Mouse (Mus musculus) ES-E14 (cell line): Measurements from ENCODE around the gene Yy1. TPM values are rescaled to one million over a fixed set of nuclear protein-coding genes. Genes with fewer than 3 reads are reported as not detected.

Experiments
- DNase-seq: peaks from one replicate; pipeline ENCODE4 v3.0.0-alpha.2; 2013; ENCODE audit warnings: low read depth, low spot score
- H3K27ac ChIP-seq: 2 replicates; pipeline ENCODE4 v1.5.1; 2012; ENCODE audit warnings: low read depth, mild to moderate bottlenecking, low read length, moderate library complexity, mixed read lengths; ENCODE audit not compliant: poor library complexity, insufficient read depth, severe bottlenecking
- H3K36me3 ChIP-seq: 2 replicates; pipeline ENCODE4 v1.6.1; 2012; ENCODE audit warnings: mild to moderate bottlenecking, low read length, moderate library complexity, mixed read lengths; ENCODE audit not compliant: control insufficient read depth, poor library complexity, insufficient read depth, severe bottlenecking
- H3K4me1 ChIP-seq, 2 experiments: fragments of 150-350 bp in 1 of 2; sonication (generic) in 1 of 2; 2 replicates each; pipeline ENCODE4 v1.6.1; 2012; ENCODE audit warnings: low read length in 2 of 2, mild to moderate bottlenecking in 1 of 2, mixed read lengths in 1 of 2; ENCODE audit not compliant: control insufficient read depth in 2 of 2, insufficient read depth in 2 of 2, poor library complexity in 1 of 2
- H3K4me3 ChIP-seq, 2 experiments: fragments of 150-350 bp in 1 of 2; sonication (generic) in 1 of 2; 2 replicates each; pipeline ENCODE4 v1.5.1; 2012; ENCODE audit warnings: low read length in 2 of 2, low read depth in 1 of 2, mild to moderate bottlenecking in 1 of 2, mixed read lengths in 1 of 2; ENCODE audit not compliant: insufficient read depth in 1 of 2, poor library complexity in 1 of 2, severe bottlenecking in 1 of 2
- H3K9ac ChIP-seq: 2 replicates; pipeline ENCODE4 v1.6.1; 2012; ENCODE audit warnings: low read depth, mild to moderate bottlenecking, low read length, mixed read lengths; ENCODE audit not compliant: poor library complexity, insufficient read depth, severe bottlenecking
- H3K9me3 ChIP-seq: fragments of 150-350 bp; sonication (generic); 2 replicates; pipeline ENCODE4 v1.6.1; 2012; ENCODE audit warnings: low read depth, mild to moderate bottlenecking, low read length; ENCODE audit not compliant: control insufficient read depth, insufficient read depth
- CHD2 ChIP-seq: IDR thresholded peaks from 2 replicates; pipeline ENCODE4 v1.6.1; 2014; ENCODE audit warnings: mild to moderate bottlenecking, low read depth, low read length, inconsistent platforms
- HCFC1 ChIP-seq: IDR thresholded peaks from 2 replicates; pipeline ENCODE4 v1.6.1; 2012; ENCODE audit warnings: low read length, inconsistent platforms, borderline replicate concordance; ENCODE audit not compliant: insufficient read depth
- MAFK ChIP-seq: IDR thresholded peaks from 2 replicates; pipeline ENCODE4 v1.6.1; 2014; ENCODE audit warnings: mild to moderate bottlenecking, low read depth, low read length, inconsistent platforms; ENCODE audit not compliant: insufficient read depth
- ZC3H11A ChIP-seq: IDR thresholded peaks from 2 replicates; pipeline ENCODE4 v1.6.1; 2012; ENCODE audit warnings: low read depth, mild to moderate bottlenecking, inconsistent platforms, low read length, borderline replicate concordance
- ZNF384 ChIP-seq: IDR thresholded peaks from 2 replicates; pipeline ENCODE4 v1.6.1; 2012; ENCODE audit warnings: low read depth, low read length, inconsistent platforms
- in situ Hi-C, 2 experiments: fragments of 600-800 bp; cut with MboI; formaldehyde crosslinking; loops; one replicate each; pipeline ENCODE4 v1.15.1; 2025; ENCODE audit warnings: low sequenced_read_pairs in 2 of 2, inconsistent platforms in 1 of 2; ENCODE audit not compliant: unreplicated experiment in 2 of 2
- total RNA-seq: library from RNA; depleted of rRNA; stranded (reverse); fragments of 300-350 nt; gene quantifications from 2 replicates; pipeline ENCODE4 v1.2.3, GENCODE M21; 2012

Yy1 gene
- total RNA-seq, 1 experiment = 40.5 TPM

- TF ChIP-seq HCFC1 = no peak
- no peak for TF ChIP-seq CHD2
- peaks cover 0 to 6% of the 10 kb centered on the region in 2 experiments; a peak in 1 of 4 replicates for H3K4me1 ChIP-seq
- no peak for DNase-seq
- peaks cover 7% of the 10 kb centered on the region; the same call in 1 of the 2 replicates for H3K36me3 ChIP-seq
- H3K4me3 ChIP-seq = no peak overlapping the region
- H3K9me3 ChIP-seq = no peaks in the 10 kb centered on the region
- in situ Hi-C loops = no loop called here
- H3K27ac ChIP-seq = no peak overlapping the region
- no peak overlapping the region for H3K9ac ChIP-seq
Measured at GRCm38 (mm10) chr12:108823036-108823435, 30.3 kb downstream of the Yy1 start.

DNA sequence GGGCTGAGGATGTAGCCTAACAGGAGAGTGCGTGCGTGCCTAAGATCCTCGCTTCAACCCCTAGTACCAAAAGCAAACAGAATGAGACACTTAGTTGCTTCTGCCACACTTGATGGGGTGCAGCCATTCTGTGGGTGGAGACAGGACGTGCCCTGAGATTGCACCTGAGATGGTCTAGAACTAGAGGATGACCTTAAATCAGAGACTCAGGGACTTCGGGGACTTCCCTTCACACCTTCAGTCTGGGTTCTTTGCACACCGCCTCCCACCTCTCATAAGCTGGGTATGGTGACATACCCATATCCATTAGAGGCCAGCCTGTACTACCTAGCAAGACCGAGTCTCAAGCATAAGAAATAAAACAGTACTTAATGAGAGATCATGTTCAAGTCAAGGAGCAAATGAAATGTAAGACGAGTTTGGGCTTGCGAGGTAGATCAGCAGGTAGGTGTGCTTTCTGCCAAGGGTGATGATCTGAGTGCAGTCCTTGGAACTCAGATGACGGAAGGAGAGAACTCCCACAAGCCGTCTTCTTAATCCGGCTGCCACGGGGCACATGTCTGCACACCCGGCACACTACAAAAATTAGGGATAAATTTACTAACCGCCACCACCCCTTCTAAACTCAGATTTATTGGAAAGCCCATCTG lies 31.6 kb downstream of the Yy1 start:
- in situ Hi-C loops = no loop called here
- Histone ChIP-seq H3K36me3 (peaks cover 4% of the 10 kb centered on the region; the same call in 1 of the 2 replicates), H3K9me3 (no peaks in the 10 kb centered on the region), H3K9ac (no peak overlapping the region), H3K27ac (no peak overlapping the region), H3K4me1 (peaks cover 0 to 6% of the 10 kb centered on the region in 2 experiments; a peak in 1 of 4 replicates), H3K4me3 (no peak overlapping the region)
- no peak for DNase-seq
- TF ChIP-seq ZC3H11A = no peak
- TF ChIP-seq HCFC1 = no peak
- no peak for TF ChIP-seq MAFK
- TF ChIP-seq CHD2 = no peak
- no peak for TF ChIP-seq ZNF384

- no peaks in the 10 kb centered on the region for H3K36me3 ChIP-seq
- in situ Hi-C loops = no loop called here
- H3K9ac ChIP-seq = no peak overlapping the region
- TF ChIP-seq ZC3H11A = no peak
- TF ChIP-seq HCFC1 = no peak
- no peak for TF ChIP-seq ZNF384
- no peak for TF ChIP-seq MAFK
- no peak for TF ChIP-seq CHD2
- no peaks in the 10 kb centered on the region for H3K9me3 ChIP-seq
- no peak overlapping the region for H3K4me3 ChIP-seq
- no peak for DNase-seq
- H3K27ac ChIP-seq = no peak overlapping the region
- H3K4me1 ChIP-seq = peaks cover 0 to 6% of the 10 kb centered on the region in 2 experiments; a peak in 1 of 4 replicates
Measured at GRCm38 (mm10) chr12:108825561-108826224, 32.9 kb downstream of the Yy1 start.

- in situ Hi-C loops = no loop called here
Measured at GRCm38 (mm10) chr12:108826282-108826957, 33.6 kb downstream of the Yy1 start.

More at GRCm38 (mm10) chr12:108826282-108826957, 33.6 kb downstream of the Yy1 start:
- peaks cover 0 to 6% of the 10 kb centered on the region in 2 experiments; a peak in 1 of 4 replicates for H3K4me1 ChIP-seq
- H3K9ac ChIP-seq = peak overlapping the region; percentile 16; the same call in 1 of the 2 replicates
- DNase-seq = no peak
- H3K9me3 ChIP-seq = no peaks in the 10 kb centered on the region
- H3K27ac ChIP-seq = no peak overlapping the region
- TF ChIP-seq HCFC1 (no peak), MAFK (no peak), CHD2 (no peak), ZC3H11A (no peak), ZNF384 (no peak)
- no peaks in the 10 kb centered on the region for H3K36me3 ChIP-seq
- peak overlapping the region; percentile 14 to 20; a peak in 2 of 4 replicates for H3K4me3 ChIP-seq
